Mouse (Mus musculus): Measurements from ENCODE around the gene B4galnt4.
"Not testable (repeated sequence)": the region's sequence is repeated elsewhere in the genome, so short reads cannot be mapped to it uniquely, and the experiment has no call there.

DNA sequence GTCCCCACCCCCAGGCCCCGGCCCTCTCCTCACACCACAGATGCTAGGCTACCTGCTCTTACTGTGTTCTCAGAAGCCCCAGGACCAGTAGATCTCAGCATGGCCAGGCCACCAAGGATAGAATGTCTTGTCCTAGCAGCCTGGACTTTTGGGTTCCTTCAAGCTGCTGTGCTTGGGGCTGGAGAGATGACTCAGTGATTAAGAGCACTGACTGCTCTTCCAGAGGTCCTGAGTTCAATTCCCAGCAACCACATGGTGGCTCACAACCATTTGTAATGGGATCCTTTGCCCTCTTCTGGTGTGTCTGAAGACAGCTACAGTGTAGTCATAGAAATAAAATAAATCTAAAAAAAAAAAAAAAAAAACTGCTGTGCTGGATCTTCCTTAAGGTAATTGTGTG is 43.1 kb upstream of the B4galnt4 start, which contains the start of gene Ifitm6:
- not testable (repeated sequence) for TF ChIP-seq ZNF384 (IDR thresholded peaks at IDR 0.05; ENCODE audit: low read depth, low read length); MAFK (IDR thresholded peaks at IDR 0.05; ENCODE audit: insufficient read depth, low read depth, low read length)

Data from ES-E14 (cell line).